Mouse (Mus musculus): ENCODE data around the gene Pabpn1l. TPM values are rescaled to one million over a fixed set of nuclear protein-coding genes. Genes with fewer than 3 reads are reported as not detected.
"Not testable (repeated sequence)": the region's sequence is repeated elsewhere in the genome, so short reads cannot be mapped to it uniquely, and the experiment has no call there.

Pabpn1l gene
- total RNA-seq, 2 experiments from 2014 or later: not detected

DNA sequence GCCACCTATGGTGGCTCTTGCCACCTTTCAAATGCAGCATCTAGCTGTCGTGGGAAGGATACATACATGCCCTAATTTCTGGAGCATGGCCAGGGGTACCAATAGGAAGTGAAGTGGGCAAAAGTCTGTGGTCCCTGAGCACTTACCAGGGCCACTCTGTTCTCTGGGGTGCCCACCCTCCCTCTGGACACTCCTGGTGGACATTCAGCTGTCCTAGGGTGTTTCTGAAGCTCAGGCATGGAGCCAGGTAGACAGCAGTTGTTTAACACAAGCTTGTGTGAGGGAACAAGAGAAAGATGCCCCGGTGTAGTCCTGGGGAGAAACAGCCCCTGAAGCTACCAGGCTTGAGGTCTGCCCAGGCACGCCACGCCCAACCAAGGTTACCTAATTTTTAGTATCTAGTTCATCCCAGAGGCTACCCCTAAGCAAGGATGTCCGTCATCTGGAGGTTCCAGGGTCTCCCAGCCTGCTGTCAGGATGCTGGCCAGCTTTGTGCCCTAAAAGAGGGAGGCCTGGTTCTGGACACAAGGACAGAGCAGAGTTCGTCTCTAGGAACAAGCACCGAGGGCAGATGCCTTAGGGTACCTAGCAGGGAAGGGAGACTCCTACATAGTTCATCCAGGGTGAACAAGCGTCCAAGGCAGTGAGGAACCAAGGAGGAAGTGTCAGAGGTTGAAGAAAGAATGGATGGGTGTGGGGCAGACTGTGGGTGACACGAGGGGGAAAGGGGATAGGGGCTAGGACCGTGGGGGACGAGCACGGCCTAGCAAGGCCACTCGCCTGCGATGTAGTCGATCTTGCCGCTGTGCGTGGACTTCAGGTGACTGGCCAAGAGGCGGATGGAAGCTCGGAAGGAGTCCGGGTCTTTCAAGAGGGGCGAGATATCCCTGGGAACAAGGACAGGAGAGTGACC is 46.5 kb downstream of the Pabpn1l start:
- TF ChIP-seq CTCF (IDR thresholded peaks at IDR 0.05): no peak
- H3K27ac ChIP-seq: peak overlapping the region; percentile 90
- peak overlapping the region; percentile 95 for H3K4me3 ChIP-seq
- intact Hi-C loops (cut with DNase I): no loop called here
- DNase-seq: no peak

DNA sequence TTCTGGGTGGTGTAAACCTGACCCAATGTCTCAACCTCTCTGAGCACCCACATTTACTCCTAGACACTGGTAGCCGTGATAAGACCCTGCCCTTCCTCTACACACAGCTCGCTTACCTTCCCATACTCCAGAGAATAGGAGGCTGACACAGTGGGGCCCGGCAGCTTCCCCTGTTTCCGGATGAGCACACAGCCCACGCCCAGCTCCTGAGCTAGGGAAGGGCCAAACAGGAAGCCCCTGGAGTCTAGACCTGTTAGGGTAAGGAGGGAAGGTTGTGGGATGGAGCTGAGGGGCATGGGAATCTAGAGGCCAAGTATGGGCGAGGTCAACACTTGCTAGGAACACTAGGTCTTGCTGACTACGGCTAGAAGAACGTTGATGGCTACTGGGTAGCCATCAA is 47.3 kb downstream of the Pabpn1l start:
- TF ChIP-seq CTCF (IDR thresholded peaks at IDR 0.05): no peak
- Histone ChIP-seq H3K27ac (peak overlapping the region; percentile 48), H3K4me3 (peak overlapping the region; percentile 95)
- no peak for DNase-seq
- intact Hi-C loops (cut with DNase I): no loop called here

- Histone ChIP-seq H3K27ac (peak overlapping the region; percentile 48), H3K4me3 (peak overlapping the region; percentile 95; the same call in 1 of the 2 replicates)
- TF ChIP-seq CTCF (IDR thresholded peaks at IDR 0.05): no peak
- DNase-seq: no peak
- intact Hi-C loops (cut with DNase I): no loop called here
Measured at GRCm38 (mm10) chr8:122574667-122575251, 47.8 kb downstream of the Pabpn1l start.

GRCm38 (mm10) chr8:122574264-122574663 is 48.3 kb downstream of the Pabpn1l start:
- intact Hi-C loops (cut with DNase I): no loop called here
- no peak for DNase-seq
- TF ChIP-seq CTCF (IDR thresholded peaks at IDR 0.05): no peak
- H3K4me3 ChIP-seq: no peak overlapping the region
- H3K27ac ChIP-seq: no peak overlapping the region

DNA sequence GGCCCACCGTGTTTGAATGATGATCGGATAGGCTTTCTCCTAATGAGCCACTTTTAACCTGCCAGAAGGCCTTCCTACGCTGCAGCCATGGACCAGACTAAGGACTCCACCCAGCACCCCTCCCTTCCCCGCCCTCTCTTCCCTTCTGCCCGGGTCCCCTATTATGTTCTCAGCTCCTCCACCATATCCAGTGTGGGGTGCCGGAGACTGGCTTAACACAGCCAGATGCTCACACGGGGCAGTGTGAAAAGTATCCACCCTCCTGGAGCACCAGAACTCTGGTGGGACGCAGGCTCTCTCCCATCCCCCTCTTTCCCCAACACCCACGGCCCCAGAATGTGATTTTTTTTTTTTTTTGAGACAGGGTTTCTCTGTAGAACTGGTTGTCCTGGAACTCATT is 49.0 kb downstream of the Pabpn1l start:
- Histone ChIP-seq H3K27ac (no peak overlapping the region), H3K4me3 (no peak overlapping the region)
- no peak for TF ChIP-seq CTCF (IDR thresholded peaks at IDR 0.05)
- DNase-seq: no peak
- intact Hi-C loops (cut with DNase I): no loop called here

DNA sequence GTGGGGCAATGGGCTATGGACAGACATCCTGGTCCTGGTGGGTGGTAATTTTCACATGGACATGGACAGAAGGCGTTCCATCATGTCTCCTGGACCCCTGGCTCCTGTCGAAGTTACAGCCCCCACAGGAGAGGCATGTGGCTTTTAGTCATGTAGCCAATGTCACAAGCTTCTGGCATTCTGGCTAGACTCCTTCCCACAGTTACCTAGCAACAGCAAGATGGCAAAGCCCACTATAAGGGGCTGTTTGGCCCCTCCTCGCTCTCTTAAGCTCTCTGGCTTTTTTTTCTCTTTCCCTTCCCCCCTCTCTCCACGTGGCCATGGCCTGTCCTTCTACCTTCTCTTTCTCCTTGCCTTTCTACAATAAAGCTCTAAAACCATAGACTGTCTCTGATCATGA is 49.4 kb downstream of the Pabpn1l start:
- DNase-seq; H3K27ac ChIP-seq; H3K4me3 ChIP-seq; intact Hi-C loops (cut with DNase I): not testable (repeated sequence)

- TF ChIP-seq CTCF (IDR thresholded peaks at IDR 0.05): no peak
- H3K27ac ChIP-seq: no peak overlapping the region
- intact Hi-C loops (cut with DNase I): no loop called here
- no peak overlapping the region for H3K4me3 ChIP-seq
- DNase-seq: no peak
Measured at GRCm38 (mm10) chr8:122572751-122573150, 49.8 kb downstream of the Pabpn1l start.

GRCm38 (mm10) chr8:122571750-122572267 is 50.7 kb downstream of the Pabpn1l start:
- no peak overlapping the region for H3K4me3 ChIP-seq
- intact Hi-C loops (cut with DNase I): no loop called here
- no peak for TF ChIP-seq CTCF (IDR thresholded peaks at IDR 0.05)
- no peak overlapping the region for H3K27ac ChIP-seq
- no peak for DNase-seq

GRCm38 (mm10) chr8:122571153-122571552 is 51.4 kb downstream of the Pabpn1l start:
- DNase-seq: no peak
- no peak for TF ChIP-seq CTCF (IDR thresholded peaks at IDR 0.05)
- intact Hi-C loops (cut with DNase I): no loop called here
- H3K27ac ChIP-seq: no peak overlapping the region
- no peak overlapping the region for H3K4me3 ChIP-seq

- no peak for TF ChIP-seq CTCF (IDR thresholded peaks at IDR 0.05)
- no peak for DNase-seq
- intact Hi-C loops (cut with DNase I): no loop called here
- Histone ChIP-seq H3K4me3 (no peak overlapping the region), H3K27ac (no peak overlapping the region)
Measured at GRCm38 (mm10) chr8:122569996-122570395, 52.5 kb downstream of the Pabpn1l start.

Small RNAs within 50 kb of the gene (microRNA-seq; reads per million reads assigned to microRNA genes)
- gene Mir6396: not detected

Other genes with a start within 250 kb of the Pabpn1l start
- gene Zc3h18, start 246.1 kb downstream of the Pabpn1l start, total RNA-seq (2021): 10 to 100 TPM; 26.7 to 26.8 TPM
- not detected for gene Il17c, start 200.7 kb downstream of the Pabpn1l start, total RNA-seq (2021)
- 1 to 10 TPM; 6.7 to 7.7 TPM for gene Cyba, start 189.8 kb downstream of the Pabpn1l start, total RNA-seq (2021)
- 1 to 10 TPM; 5.1 to 6.4 TPM for gene Mvd, start 179.3 kb downstream of the Pabpn1l start, total RNA-seq (2021)
- 10 to 100 TPM; 11.3 TPM for gene Snai3, start 162.0 kb downstream of the Pabpn1l start, total RNA-seq (2021)
- 10 to 100 TPM; 30.4 to 32.6 TPM for gene Rnf166, start 146.7 kb downstream of the Pabpn1l start, total RNA-seq (2021)
- 1 to 10 TPM; 6.9 to 7.4 TPM for gene Ctu2, start 146.6 kb downstream of the Pabpn1l start, total RNA-seq (2021)
- gene Piezo1, start 71.4 kb downstream of the Pabpn1l start, total RNA-seq (2021): 10 to 100 TPM; 11.3 to 25.5 TPM
- gene Cdt1, start 54.7 kb downstream of the Pabpn1l start, total RNA-seq (2021): 1 to 10 TPM in 1 of 2 experiments, under 1 TPM in 1; 0.78 to 1.5 TPM
- 10 to 100 TPM; 40.5 to 44.8 TPM for gene Aprt, start 45.8 kb downstream of the Pabpn1l start, total RNA-seq (2021)
- 1 to 10 TPM; 1.0 to 1.1 TPM for gene Galns, start 11.3 kb downstream of the Pabpn1l start, total RNA-seq (2021)
- 10 to 100 TPM; 39.3 to 45.5 TPM for gene Trappc2l, start 11.1 kb downstream of the Pabpn1l start, total RNA-seq (2021)
- gene Cbfa2t3, start 76.4 kb upstream of the Pabpn1l start, total RNA-seq (2021): 10 to 100 TPM; 18.8 to 23.4 TPM
- 10 to 100 TPM; 11.1 to 16.4 TPM for gene Acsf3, start 152.7 kb upstream of the Pabpn1l start, total RNA-seq (2021)
- gene Cdh15, start 225.2 kb upstream of the Pabpn1l start, total RNA-seq (2021): 10 to 100 TPM; 19.0 to 22.8 TPM